Mouse (Mus musculus): ENCODE measurements at regions not wholly inside any gene's neighbourhood (a gene's known extent, or its start where the extent isn't known, plus 50 kb on each side); places are given as distances from the start of the nearest gene placed in this dataset.

DNA sequence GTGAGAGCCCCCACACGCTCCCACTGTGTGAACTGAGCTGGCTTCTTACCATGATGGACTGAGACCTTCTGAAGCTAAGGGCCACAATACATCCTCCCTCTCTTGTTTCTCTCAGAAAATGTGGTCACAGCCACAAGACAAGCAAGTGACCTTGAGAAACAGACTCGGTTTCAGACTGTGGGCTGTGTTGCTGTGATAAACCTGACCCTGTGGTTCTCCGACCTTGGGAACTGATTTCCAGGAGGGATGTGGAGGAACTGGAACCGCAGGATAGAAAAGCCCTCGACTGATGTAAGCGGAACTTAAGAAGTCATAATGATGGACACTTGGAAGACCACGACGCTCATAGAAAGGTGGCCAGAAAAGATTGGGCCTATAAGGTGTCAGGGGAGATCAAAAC lies 56.1 kb upstream of the Fndc3b start:
- no peak overlapping the region for H3K9ac ChIP-seq
- no peaks in the 10 kb centered on the region for H3K36me3 ChIP-seq
- peaks cover 10% of the 10 kb centered on the region; the same call in 1 of the 2 replicates for H3K4me1 ChIP-seq (replicated peaks)
- no peaks in the 10 kb centered on the region for H3K27me3 ChIP-seq
- WGBS = 60% methylated on average over 8 of the region's 8 CpGs
- H3K4me3 ChIP-seq = no peak overlapping the region
- H3K27ac ChIP-seq = no peak overlapping the region
- ATAC-seq (replicated peaks; ENCODE audit: insufficient number of reproducible peaks, insufficient read depth, low FRiP score, low read depth) = no peak
- no peak overlapping the region for H3K4me2 ChIP-seq
- no peaks in the 10 kb centered on the region for H3K9me3 ChIP-seq (replicated peaks)

GRCm38 (mm10) chr3:27766421-27766820 lies 55.3 kb upstream of the Fndc3b start:
- no peak overlapping the region for H3K9ac ChIP-seq
- WGBS = 61% methylated on average over 6 of the region's 6 CpGs

GRCm38 (mm10) chr3:27765929-27766328 lies 54.8 kb upstream of the Fndc3b start:
- peaks cover 10% of the 10 kb centered on the region for H3K4me1 ChIP-seq (replicated peaks)
- no peaks in the 10 kb centered on the region for H3K27me3 ChIP-seq
- H3K36me3 ChIP-seq = no peaks in the 10 kb centered on the region
- no peak overlapping the region for H3K9ac ChIP-seq
- no peaks in the 10 kb centered on the region for H3K9me3 ChIP-seq (replicated peaks)
- no peak overlapping the region for H3K4me3 ChIP-seq
- 60% methylated on average over 7 of the region's 7 CpGs for WGBS
- H3K4me2 ChIP-seq = no peak overlapping the region
- H3K27ac ChIP-seq = peak overlapping the region; percentile 25; the same call in 1 of the 2 replicates
- no peak for ATAC-seq (replicated peaks; ENCODE audit: insufficient number of reproducible peaks, insufficient read depth, low FRiP score, low read depth)

More at GRCm38 (mm10) chr3:27766421-27766820, 55.3 kb upstream of the Fndc3b start:
- Histone ChIP-seq H3K4me3 (no peak overlapping the region), H3K27ac (peak overlapping the region; percentile 25; the same call in 1 of the 2 replicates), H3K27me3 (no peaks in the 10 kb centered on the region), H3K4me2 (no peak overlapping the region), H3K36me3 (no peaks in the 10 kb centered on the region), H3K9me3 (replicated peaks) (no peaks in the 10 kb centered on the region), H3K4me1 (replicated peaks) (peaks cover 10% of the 10 kb centered on the region; the same call in 1 of the 2 replicates)
- ATAC-seq (replicated peaks; ENCODE audit: insufficient number of reproducible peaks, insufficient read depth, low FRiP score, low read depth) = no peak

DNA sequence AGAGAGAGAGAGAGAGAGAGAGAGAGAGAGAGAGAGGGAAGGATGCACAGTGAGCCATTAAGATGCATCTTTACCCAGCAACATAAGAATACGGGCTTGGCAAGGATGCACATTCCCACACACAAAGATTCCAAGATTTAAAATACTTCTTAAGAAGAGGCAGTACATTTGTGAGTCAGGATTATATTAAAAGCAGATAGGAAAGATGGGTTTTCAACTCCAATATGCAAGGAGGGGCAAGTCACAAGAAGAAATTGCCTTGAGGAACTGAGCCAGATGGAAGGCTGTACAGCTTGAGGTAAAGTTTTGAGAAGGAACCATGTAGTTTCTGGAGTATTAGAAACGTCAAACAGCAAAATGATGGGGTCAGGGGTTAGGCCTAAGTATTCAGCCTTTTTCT lies 53.4 kb upstream of the Fndc3b start:
- H3K9ac ChIP-seq = no peak overlapping the region
- H3K36me3 ChIP-seq = no peaks in the 10 kb centered on the region
- no peak overlapping the region for H3K4me2 ChIP-seq
- no peaks in the 10 kb centered on the region for H3K27me3 ChIP-seq
- H3K4me1 ChIP-seq (replicated peaks) = peaks cover 10% of the 10 kb centered on the region
- ATAC-seq (replicated peaks; ENCODE audit: insufficient number of reproducible peaks, insufficient read depth, low FRiP score, low read depth) = no peak
- H3K27ac ChIP-seq = no peak overlapping the region
- no peaks in the 10 kb centered on the region for H3K9me3 ChIP-seq (replicated peaks)
- H3K4me3 ChIP-seq = no peak overlapping the region
- WGBS = 75% methylated on average over 2 of the region's 2 CpGs

DNA sequence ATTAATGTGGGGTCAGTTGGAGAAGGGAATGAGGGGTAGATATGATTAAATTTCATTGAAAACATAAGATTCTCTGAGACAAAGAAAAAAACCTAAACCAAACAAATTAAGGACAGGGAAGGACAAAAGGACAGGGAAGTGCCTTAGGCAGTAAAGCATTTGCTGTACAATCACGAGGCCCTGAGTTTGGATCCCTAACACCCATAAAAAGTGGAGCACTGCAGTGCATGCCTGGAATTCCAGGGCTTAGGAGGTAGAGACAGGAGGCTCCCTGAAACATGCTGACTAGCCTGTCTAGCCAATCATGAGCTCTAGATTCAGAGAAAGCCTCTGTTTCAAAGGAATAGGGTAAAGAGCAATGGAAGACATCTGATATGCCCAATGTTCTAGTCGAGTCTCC lies 49.9 kb upstream of the Fndc3b start:
- 52% methylated on average over 2 of the region's 2 CpGs for WGBS
- H3K4me1 ChIP-seq (replicated peaks) = peaks cover 5% of the 10 kb centered on the region; the same call in 1 of the 2 replicates
- no peak overlapping the region for H3K9ac ChIP-seq
- H3K27me3 ChIP-seq = no peaks in the 10 kb centered on the region
- no peak overlapping the region for H3K4me3 ChIP-seq
- H3K36me3 ChIP-seq = no peaks in the 10 kb centered on the region
- H3K4me2 ChIP-seq = no peak overlapping the region
- H3K9me3 ChIP-seq (replicated peaks) = no peaks in the 10 kb centered on the region
- no peak for ATAC-seq (replicated peaks; ENCODE audit: insufficient number of reproducible peaks, insufficient read depth, low FRiP score, low read depth)
- H3K27ac ChIP-seq = no peak overlapping the region

Measured in heart, embryonic 15.5 days (tissue).